Mouse (Mus musculus) CH12F3 (cell line): ENCODE measurements around the gene Ralb.

ENCODE experiments used
- in situ Hi-C: fragments of 300-500 bp; cut with MboI; formaldehyde crosslinking; loops from 2 replicates; pipeline ENCODE4 v1.14.3; 2020; ENCODE audit warnings: low sequenced_read_pairs

Ralb gene

DNA sequence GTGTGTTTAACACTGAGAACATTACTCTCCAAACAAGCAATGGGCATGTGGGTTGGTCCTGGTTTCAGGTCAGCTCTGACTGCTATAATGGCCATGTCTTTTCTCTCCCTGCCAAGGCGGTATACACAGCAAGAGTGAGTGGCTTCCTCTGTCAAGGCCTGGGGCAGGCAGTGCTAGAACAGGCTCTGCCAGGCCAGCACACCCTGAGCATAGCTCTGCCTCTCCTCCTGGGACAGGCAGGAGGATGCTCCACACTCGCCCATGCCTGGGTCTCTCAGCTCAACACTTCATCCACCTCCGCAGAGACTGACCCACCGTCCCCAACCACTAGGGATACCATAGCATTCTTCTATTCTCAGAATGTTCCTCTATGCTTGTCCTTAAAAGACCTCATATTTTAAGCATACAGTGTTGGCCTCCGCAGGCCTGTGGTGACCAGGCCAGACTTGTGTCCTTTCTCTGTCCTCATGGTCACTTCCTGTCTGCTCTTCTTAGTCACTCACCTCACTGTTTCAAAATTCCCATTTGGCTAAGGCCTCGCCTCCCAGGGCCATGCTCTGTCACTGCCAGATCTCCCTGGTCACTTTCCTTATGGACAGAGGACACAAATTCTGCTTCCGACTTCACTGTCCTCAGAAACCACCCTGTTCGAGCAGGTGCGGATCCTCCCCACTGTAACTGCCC is 9.7 kb downstream of the Ralb start:
- in situ Hi-C loops = no loop called here

DNA sequence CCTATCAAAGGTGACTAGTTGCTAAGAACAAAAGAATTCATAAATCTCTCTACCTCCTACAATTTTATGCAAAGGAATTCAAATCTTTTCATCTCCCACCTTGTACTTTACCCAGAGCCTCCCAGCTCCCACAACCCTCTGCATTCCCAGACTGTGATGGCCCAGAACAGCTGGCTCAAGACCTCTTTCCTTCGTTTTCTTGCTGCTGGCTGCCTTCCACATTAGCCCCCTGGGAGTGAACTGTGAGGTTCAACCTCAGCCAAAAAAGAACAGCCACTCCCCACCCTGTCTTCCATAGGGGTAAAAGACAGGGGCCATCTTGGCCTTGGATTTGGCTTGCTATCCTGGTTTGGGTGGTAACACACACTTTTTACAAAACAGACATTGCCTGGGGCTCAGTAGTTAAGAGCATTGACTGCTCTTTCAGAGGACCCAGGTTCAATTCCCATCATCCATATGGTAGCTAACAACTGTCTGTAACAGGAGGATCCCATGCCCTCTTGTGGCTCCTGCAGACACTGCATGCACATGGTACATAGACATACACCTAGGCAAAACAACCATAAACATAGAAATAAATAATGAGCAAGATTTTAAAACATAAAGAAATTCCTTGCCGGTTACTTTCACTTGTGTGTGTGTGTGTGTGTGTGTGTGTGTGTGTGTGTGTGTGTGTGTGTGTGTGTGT is 10.4 kb downstream of the Ralb start:
- in situ Hi-C loops = no loop called here

GRCm38 (mm10) chr1:119492505-119492904 is 12.1 kb downstream of the Ralb start:
- in situ Hi-C loops = no loop called here

DNA sequence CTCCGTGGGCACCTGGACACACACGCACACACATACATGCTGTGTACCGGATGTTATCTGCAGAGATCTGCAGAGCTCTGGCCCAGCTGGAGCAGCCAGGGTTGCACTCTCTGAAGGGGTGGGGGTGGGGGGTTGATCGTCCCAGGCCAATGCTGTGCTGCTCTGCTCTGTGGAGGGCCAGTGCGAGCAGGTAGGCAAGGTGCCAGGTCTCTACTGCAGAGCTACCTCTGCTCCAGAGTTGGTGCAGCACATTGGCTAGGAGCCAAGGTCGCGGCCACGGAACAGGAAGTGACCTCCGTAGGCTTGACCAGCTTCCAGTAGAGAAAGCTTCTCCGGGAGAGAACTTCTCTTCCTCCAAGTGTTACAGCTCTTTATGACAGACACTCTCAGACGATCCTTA is 12.5 kb downstream of the Ralb start:
- in situ Hi-C loops = no loop called here

GRCm38 (mm10) chr1:119490765-119491164 is 13.8 kb downstream of the Ralb start:
- in situ Hi-C loops = no loop called here

DNA sequence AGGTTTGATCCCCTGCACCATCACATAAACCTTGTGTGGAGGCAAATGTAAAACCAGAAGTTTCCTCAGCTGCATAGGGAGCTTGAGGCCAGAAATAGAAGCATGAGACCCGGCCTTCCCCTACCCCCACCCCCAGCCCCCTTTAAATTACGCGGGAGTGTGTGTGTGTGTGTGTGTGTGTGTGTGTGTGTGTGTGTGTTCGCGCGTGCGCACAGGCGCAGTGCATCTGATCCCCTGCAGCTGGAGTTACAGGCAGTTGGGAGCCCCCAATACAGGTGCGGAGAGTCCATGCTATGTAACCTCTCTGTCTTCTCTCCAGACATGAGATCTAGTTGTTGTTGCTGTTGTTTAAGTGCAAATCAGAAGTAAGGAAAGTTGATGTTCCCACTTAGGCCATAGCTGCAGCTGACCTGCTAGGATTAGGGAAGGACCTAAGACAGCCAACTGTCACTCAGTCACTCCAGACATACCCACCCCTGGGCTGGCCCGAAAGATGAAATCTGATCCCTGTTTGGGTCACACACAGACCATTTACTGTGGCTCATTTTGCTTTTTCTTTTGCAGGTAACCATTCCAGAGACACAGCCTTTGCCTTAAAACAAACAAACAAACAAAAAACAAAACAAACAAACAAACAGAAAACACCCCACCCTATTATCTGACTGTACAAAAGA is 16.5 kb downstream of the Ralb start:
- in situ Hi-C loops = no loop called here

DNA sequence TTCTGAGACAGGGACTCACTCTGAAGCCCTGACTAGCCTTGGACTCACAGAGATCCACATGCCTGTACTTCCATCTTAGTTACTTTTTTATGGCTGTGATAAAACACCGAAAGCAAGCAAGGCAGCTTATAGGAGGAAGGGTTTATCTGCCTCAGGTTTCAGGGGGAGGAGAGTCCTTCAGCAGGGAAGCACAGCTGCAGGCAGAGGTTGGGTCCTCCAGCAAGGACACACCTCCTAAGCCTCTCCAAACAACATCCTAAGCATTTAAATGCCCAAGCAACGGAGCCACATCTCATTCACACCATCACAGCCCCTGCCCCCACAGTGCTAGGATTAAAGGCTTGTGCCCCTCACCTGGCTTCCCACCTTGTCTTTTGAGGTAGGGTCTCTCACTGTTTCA is 18.8 kb downstream of the Ralb start:
- in situ Hi-C loops = no loop called here

GRCm38 (mm10) chr1:119484457-119484856 is 20.1 kb downstream of the Ralb start:
- in situ Hi-C loops = no loop called here

DNA sequence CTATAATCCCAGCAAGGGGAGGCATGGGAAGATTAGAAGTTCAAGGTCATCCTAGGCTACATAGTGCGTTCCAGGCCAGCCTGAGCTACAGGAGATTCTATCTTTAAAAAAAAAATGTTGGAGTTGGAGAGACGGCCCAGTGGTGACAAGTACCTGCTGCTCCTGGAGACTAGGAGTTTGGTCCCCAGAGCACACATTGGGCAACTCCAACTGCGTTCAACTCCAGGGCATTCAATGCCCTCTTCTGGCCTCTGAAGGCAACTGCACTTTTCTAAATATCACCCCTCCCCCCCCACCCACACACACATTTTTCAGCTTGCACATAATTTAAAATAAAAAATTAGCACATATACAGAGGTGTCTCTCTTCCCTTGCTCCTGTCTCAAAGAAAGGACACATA is 21.7 kb downstream of the Ralb start:
- in situ Hi-C loops = no loop called here

- in situ Hi-C loops = no loop called here
These were observed 23.2 kb downstream of the Ralb start for GRCm38 (mm10) chr1:119481205-119481932.

DNA sequence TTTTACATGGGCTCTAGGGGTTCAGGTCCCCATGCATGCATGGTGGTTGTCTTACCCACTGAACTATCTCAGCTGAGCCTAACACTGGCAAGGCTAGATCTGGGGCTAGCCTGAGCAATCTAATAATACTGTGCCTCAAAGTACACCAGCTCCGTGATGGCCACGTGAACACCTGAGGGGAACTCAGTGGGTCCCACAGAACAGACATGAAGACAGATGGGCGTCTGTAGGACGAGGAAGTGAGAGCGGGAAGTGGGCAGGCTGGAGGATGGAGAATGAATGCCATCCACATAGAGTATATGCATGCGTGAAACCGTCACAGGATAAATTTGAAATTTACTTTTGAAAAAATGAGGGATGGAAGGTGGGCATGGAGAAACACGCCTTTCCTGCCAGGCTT is 23.9 kb downstream of the Ralb start:
- in situ Hi-C loops = no loop called here

DNA sequence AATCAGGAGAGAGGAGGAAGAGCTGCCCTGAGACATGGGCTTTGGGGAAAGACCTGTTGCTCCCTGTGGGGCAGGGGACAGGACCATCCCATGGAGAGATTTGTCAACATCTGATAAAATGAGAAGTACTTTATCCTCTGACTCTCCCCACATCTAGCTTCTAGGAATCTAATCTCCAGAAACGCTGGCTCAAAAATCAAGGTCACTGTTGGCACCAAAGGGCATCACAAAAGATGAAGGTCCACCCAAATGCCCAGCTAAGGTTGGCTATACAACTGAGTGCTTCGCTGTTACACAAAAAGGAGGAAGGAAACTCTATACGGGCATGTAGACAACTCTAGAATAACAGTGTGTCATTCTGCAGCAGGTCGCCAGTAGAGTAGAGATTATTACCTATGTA is 25.0 kb downstream of the Ralb start:
- in situ Hi-C loops = no loop called here

GRCm38 (mm10) chr1:119476905-119477353 is 27.7 kb downstream of the Ralb start:
- in situ Hi-C loops = no loop called here

DNA sequence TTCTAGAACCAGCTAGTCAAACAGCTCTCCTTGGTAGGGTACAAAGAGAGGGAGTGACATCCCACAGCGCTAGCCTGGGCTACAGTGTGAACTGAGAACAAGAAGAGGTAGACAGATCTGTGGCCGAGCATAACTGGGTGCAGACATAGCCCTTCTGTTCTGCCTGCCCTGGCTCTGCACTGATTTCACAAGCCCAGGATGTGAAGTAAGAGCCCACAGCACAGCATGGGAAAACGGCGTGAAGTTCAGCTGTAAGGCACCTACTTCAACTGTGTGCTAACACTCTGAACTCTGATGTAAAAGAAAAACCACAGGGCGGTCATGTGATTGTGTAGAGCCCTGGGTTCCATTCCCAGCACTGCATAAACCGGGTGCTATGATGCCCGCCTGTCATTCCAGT is 29.9 kb downstream of the Ralb start:
- in situ Hi-C loops = no loop called here

DNA sequence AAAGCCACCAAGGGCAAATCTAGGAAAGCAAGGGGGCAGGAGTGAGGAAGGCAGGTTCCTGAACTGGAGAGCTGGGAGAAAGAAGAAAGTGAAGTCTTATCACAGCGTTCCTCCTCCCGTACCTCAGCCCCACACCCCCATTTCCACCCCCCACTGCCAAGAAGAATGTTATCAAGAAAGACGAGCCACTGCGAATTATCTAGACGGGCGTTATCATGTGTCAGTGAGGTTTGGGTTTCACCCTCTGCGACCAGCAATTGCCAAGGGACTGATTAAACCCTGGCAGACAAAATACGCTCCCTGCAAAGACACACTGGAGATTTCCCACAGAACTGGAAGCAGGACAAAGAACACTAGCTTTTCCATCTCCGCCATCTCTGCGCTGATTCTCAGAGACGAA is 31.9 kb downstream of the Ralb start:
- in situ Hi-C loops = no loop called here

- in situ Hi-C loops = no loop called here
These were observed 32.7 kb downstream of the Ralb start for GRCm38 (mm10) chr1:119471793-119472396.

DNA sequence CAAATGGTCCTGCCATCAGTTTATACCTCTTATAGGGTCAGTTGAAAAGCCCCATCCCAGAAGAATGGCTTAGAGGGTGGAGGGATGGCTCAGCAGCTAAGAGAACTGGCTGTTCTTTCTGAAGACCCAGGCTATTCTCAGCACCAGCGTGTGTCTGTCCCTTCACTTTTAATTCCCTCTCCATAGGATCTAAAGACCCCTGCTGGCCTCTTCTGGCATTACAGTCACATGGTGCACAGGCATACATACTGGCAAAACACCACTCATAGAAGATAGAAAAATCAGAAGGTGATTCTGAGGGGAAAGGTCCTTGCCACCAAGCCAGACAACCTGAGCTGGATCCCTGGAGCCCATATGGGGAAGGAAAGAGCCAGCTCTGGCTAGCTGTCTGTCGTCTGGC is 41.2 kb downstream of the Ralb start:
- in situ Hi-C loops = no loop called here

- in situ Hi-C loops = no loop called here
These were observed 44.5 kb downstream of the Ralb start for GRCm38 (mm10) chr1:119460062-119460461.

GRCm38 (mm10) chr1:119457993-119458605 is 46.5 kb downstream of the Ralb start:
- in situ Hi-C loops = no loop called here

DNA sequence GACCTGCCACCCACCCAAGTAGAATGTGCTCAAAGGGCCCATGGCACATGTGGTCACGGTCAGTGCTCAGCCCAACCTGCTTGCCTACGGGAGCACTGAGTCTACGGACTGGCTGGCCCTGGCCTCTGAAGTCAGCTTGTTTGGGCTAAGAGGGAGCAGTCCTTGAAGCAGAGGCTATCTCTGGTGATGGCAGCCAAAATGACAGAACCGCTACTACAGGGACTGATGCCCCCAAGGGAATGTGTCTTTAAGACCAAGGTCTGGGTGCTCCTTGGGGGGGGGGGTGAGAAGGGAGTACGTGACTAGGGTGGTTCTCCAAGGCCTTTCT is 47.1 kb downstream of the Ralb start:
- in situ Hi-C loops = no loop called here
